Mouse (Mus musculus): ENCODE data around the gene Ccdc69. TPM values are rescaled to one million over a fixed set of nuclear protein-coding genes. Genes with fewer than 3 reads are reported as not detected.

The Ccdc69 gene
- total and polyA plus RNA-seq, 2 experiments from 2014 or later, result 0.52 to 2.2 TPM

DNA sequence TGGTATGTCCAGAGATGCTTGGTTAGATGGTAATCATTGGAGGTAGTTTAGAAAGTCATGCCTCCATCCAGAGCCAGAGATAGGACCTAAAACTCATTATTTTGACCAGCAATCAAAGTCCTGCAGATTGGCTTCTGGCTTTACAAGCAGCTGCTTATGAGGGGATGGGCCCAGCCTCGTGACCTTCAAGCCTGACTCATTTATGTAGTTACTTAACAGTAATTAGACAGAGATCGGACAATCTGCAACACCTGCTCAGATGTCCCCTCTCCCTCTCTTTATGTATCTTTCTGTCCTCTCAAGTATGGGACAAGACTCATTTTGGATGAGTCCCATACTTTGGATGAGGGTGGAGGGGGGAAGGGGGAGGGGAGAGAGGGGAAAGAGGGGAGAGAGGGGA lies 12.0 kb upstream of the Ccdc69 start:
- no peaks in the 10 kb centered on the region for H3K9me3 ChIP-seq (ENCODE audit: low read length)
- no peak for ATAC-seq (ENCODE audit: low FRiP score)
- H3K27ac ChIP-seq (ENCODE audit: low read depth, low read length), result no peak overlapping the region
- no peaks in the 10 kb centered on the region for H3K27me3 ChIP-seq (ENCODE audit: insufficient read depth, low read length)
- DNase-seq (ENCODE audit: low spot score), result no peak
- TF ChIP-seq CTCF (IDR thresholded peaks at IDR 0.05), result no peak
- H3K36me3 ChIP-seq (ENCODE audit: insufficient read depth, low read length), result no peaks in the 10 kb centered on the region
- H3K4me1 ChIP-seq (ENCODE audit: insufficient read depth, low read length), result no peaks in the 10 kb centered on the region
- WGBS, result 84% methylated on average over 2 of the region's 2 CpGs
- H3K4me2 ChIP-seq (ENCODE audit: low read depth, low read length, poor library complexity, severe bottlenecking), result no peak overlapping the region
- no peak overlapping the region for H3K4me3 ChIP-seq (ENCODE audit: low read depth, low read length)
- H3K9ac ChIP-seq (replicated peaks; ENCODE audit: low read length, poor library complexity, severe bottlenecking), result no peak overlapping the region

DNA sequence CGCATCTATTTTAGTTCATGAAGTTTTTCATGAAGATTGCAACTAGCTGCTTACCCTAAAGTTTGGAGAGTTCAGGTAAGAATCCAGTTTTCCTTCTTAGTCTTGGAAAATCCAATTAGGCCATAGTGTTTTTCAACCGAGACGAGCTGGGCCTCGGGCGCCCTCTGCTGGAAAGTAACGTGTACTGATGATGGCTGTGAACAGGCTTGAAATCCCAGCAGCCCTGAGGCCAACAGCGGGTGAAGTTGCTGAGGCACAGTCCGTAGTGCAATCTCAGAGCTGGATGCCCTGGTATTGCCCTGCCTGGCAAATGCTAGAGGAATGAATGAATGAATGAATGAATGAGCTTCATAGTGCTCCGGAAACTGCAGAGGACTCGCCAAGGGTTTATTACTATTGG lies 9.1 kb upstream of the Ccdc69 start:
- Histone ChIP-seq H3K36me3 (ENCODE audit: insufficient read depth, low read length) (no peaks in the 10 kb centered on the region), H3K27me3 (ENCODE audit: insufficient read depth, low read length) (no peaks in the 10 kb centered on the region), H3K4me2 (ENCODE audit: low read depth, low read length, poor library complexity, severe bottlenecking) (no peak overlapping the region), H3K9me3 (ENCODE audit: low read length) (no peaks in the 10 kb centered on the region), H3K9ac (replicated peaks; ENCODE audit: low read length, poor library complexity, severe bottlenecking) (no peak overlapping the region), H3K4me1 (ENCODE audit: insufficient read depth, low read length) (no peaks in the 10 kb centered on the region), H3K4me3 (ENCODE audit: low read depth, low read length) (no peak overlapping the region), H3K27ac (ENCODE audit: low read depth, low read length) (no peak overlapping the region)
- DNase-seq (ENCODE audit: low spot score) (peak; percentile 81), ATAC-seq (ENCODE audit: low FRiP score) (no peak)
- TF ChIP-seq CTCF (IDR thresholded peaks at IDR 0.05), result peak; percentile 97
- WGBS, result 3% methylated on average over 10 of the region's 10 CpGs

DNA sequence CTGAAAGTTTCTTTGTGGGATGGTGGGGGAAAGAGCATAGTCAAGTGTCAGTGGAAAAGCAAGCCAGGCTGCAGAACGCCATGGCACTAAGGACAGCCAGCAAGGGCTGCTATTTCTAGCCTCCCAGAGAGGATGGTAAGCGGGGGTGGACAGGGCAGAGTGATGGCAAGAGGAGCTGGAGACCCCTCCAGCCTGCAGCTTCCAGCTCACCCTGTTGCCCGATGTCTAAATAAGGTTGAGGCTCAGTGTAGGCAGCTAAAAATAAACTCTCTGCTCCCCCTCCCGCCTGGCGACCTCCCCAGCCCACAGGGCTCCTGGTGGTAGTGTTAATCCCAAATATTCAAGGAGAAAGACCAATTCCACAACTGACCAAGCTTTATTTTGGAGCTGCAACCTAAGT lies 7.5 kb upstream of the Ccdc69 start:
- Histone ChIP-seq H3K36me3 (ENCODE audit: insufficient read depth, low read length) (no peaks in the 10 kb centered on the region), H3K9ac (replicated peaks; ENCODE audit: low read length, poor library complexity, severe bottlenecking) (no peak overlapping the region), H3K4me2 (ENCODE audit: low read depth, low read length, poor library complexity, severe bottlenecking) (no peak overlapping the region), H3K27me3 (ENCODE audit: insufficient read depth, low read length) (no peaks in the 10 kb centered on the region), H3K4me1 (ENCODE audit: insufficient read depth, low read length) (no peaks in the 10 kb centered on the region), H3K4me3 (ENCODE audit: low read depth, low read length) (no peak overlapping the region), H3K27ac (ENCODE audit: low read depth, low read length) (no peak overlapping the region), H3K9me3 (ENCODE audit: low read length) (no peaks in the 10 kb centered on the region)
- DNase-seq (ENCODE audit: low spot score) (no peak), ATAC-seq (ENCODE audit: low FRiP score) (no peak)
- 61% methylated on average over 5 of the region's 5 CpGs for WGBS
- TF ChIP-seq CTCF (IDR thresholded peaks at IDR 0.05), result no peak

DNA sequence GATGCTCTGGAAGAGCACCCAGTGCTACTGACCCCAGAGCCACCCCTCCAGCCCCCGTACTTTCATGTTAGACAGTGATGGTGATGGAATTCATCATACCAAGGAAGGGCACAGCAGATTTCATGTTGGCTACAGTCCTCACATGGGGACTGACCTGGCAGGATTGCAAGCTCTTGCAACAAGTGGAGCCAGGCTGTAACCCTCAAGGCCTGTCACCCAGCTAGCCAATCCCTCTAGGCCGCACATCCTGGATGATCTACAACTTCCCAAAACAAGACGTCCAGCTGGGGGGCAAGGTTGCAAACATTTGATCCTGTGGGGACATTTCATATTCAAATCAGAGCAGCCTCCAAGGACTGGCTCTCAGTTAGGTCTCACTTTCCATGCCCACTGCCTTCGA lies 6.7 kb upstream of the Ccdc69 start:
- Histone ChIP-seq H3K9ac (replicated peaks; ENCODE audit: low read length, poor library complexity, severe bottlenecking) (no peak overlapping the region), H3K9me3 (ENCODE audit: low read length) (no peaks in the 10 kb centered on the region), H3K4me3 (ENCODE audit: low read depth, low read length) (no peak overlapping the region), H3K27ac (ENCODE audit: low read depth, low read length) (no peak overlapping the region), H3K4me2 (ENCODE audit: low read depth, low read length, poor library complexity, severe bottlenecking) (no peak overlapping the region), H3K4me1 (ENCODE audit: insufficient read depth, low read length) (no peaks in the 10 kb centered on the region), H3K36me3 (ENCODE audit: insufficient read depth, low read length) (no peaks in the 10 kb centered on the region), H3K27me3 (ENCODE audit: insufficient read depth, low read length) (no peaks in the 10 kb centered on the region)
- no peak for TF ChIP-seq CTCF (IDR thresholded peaks at IDR 0.05)
- 87% methylated on average over 4 of the region's 4 CpGs for WGBS
- DNase-seq (ENCODE audit: low spot score) (no peak), ATAC-seq (ENCODE audit: low FRiP score) (no peak)

DNA sequence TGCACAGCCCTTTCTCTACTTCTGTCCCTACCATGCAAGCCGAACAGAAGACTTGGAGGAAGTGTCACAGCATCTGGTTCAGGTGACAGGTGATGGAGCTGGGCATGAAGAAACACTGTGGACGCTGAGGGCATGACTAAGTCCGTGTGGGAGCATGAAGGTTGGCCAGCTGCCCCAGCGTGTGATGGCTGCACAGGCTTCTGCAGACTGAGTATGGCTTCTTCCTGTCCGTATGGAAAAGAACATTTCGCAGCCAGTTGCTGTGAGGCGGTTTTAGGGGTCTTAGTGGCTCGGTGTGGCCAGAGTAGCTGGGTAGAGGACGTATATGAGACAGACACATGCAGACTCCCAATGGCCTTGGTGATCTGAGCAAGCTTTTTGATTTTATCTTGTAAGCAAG lies 3.3 kb upstream of the Ccdc69 start:
- H3K9ac ChIP-seq (replicated peaks; ENCODE audit: low read length, poor library complexity, severe bottlenecking), result no peak overlapping the region
- no peak overlapping the region for H3K4me3 ChIP-seq (ENCODE audit: low read depth, low read length)
- DNase-seq (ENCODE audit: low spot score) (no peak), ATAC-seq (ENCODE audit: low FRiP score) (no peak)
- H3K27me3 ChIP-seq (ENCODE audit: insufficient read depth, low read length), result no peaks in the 10 kb centered on the region
- no peak overlapping the region for H3K27ac ChIP-seq (ENCODE audit: low read depth, low read length)
- peaks cover 5% of the 10 kb centered on the region for H3K4me1 ChIP-seq (ENCODE audit: insufficient read depth, low read length)
- no peaks in the 10 kb centered on the region for H3K36me3 ChIP-seq (ENCODE audit: insufficient read depth, low read length)
- no peak for TF ChIP-seq CTCF (IDR thresholded peaks at IDR 0.05)
- WGBS, result 90% methylated on average over 9 of the region's 9 CpGs
- no peaks in the 10 kb centered on the region for H3K9me3 ChIP-seq (ENCODE audit: low read length)
- H3K4me2 ChIP-seq (ENCODE audit: low read depth, low read length, poor library complexity, severe bottlenecking), result no peak overlapping the region

DNA sequence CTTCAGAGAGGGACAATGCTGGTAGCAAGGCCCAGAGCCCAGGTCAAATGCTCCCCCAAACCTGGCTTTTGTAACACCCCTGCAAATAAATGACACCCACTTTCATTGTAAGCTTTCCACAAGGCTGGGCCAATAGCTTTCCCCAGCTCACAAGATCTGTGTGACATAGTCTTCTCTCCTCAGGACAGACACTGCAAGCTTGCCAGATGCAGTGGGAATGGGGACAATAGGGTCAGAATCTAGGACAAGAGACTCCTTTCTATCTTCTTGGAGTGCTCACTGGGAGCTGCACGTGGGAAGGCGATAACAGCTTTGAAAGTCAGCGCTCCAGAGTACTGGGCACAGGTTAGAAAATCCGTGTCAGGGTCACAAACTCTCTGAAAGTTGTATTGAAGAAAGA lies 1.2 kb upstream of the Ccdc69 start:
- H3K27me3 ChIP-seq (ENCODE audit: insufficient read depth, low read length), result no peaks in the 10 kb centered on the region
- no peak overlapping the region for H3K4me3 ChIP-seq (ENCODE audit: low read depth, low read length)
- 81% methylated on average over 4 of the region's 4 CpGs for WGBS
- no peak for TF ChIP-seq CTCF (IDR thresholded peaks at IDR 0.05)
- no peaks in the 10 kb centered on the region for H3K36me3 ChIP-seq (ENCODE audit: insufficient read depth, low read length)
- H3K4me2 ChIP-seq (ENCODE audit: low read depth, low read length, poor library complexity, severe bottlenecking), result no peak overlapping the region
- no peaks in the 10 kb centered on the region for H3K9me3 ChIP-seq (ENCODE audit: low read length)
- H3K4me1 ChIP-seq (ENCODE audit: insufficient read depth, low read length), result peaks cover 5% of the 10 kb centered on the region
- H3K9ac ChIP-seq (replicated peaks; ENCODE audit: low read length, poor library complexity, severe bottlenecking), result no peak overlapping the region
- DNase-seq (ENCODE audit: low spot score), result no peak
- ATAC-seq (ENCODE audit: low FRiP score), result no peak
- H3K27ac ChIP-seq (ENCODE audit: low read depth, low read length), result no peak overlapping the region

Data from midbrain, postnatal 0 days (tissue).